ENCODE assay signal across 11 mouse cellular contexts in genomic region chr13:51911296-51911998, GRCm38 (mm10).
A peak's percentile ranks its signal among the peaks of the same experiment; 100 is the strongest.
DNase-seq lines count a peak whose midpoint lies in the region; ATAC-seq and TF ChIP-seq lines count a peak whose summit lies in the region.
"Had no signal": no experiment of that assay in that cellular context is flagged by ENCODE, and none has a peak within 500 bp of the region (broad histone marks: within the 10 kb centered on the region; RNA-seq: fewer than 3 reads in every experiment).

No protein-coding gene starts in this region.

- H3K79me2 ChIP-seq in liver, adult 2 months (ENCODE audit: control insufficient read depth, insufficient read depth, low read length), result no peaks in the 10 kb centered on the region

- H3K9me3 ChIP-seq in liver, embryonic 13.5 days (replicated peaks), result no peaks in the 10 kb centered on the region
- H3K9me3 ChIP-seq: hindbrain, embryonic 15.5 days had no signal

- intact Hi-C loops in left cerebral cortex, adult 2 months (cut with DNase I), result no loop called here

- no peak overlapping the region for H3K4me3 ChIP-seq in liver, adult 2 months (ENCODE audit: insufficient read depth, low read depth, low read length)
- no peak overlapping the region for H3K4me3 ChIP-seq in liver, embryonic 13.5 days (replicated peaks)
- no peak overlapping the region for H3K4me3 ChIP-seq in left cerebral cortex, adult 2 months
- H3K4me3 ChIP-seq: hindbrain, embryonic 15.5 days; layer of hippocampus, adult 2 months had no signal

- TF ChIP-seq POLR2A in liver, adult 2 months (IDR thresholded peaks at IDR 0.05; ENCODE audit: extremely low read depth, insufficient read depth, low read length), result no peak

- peak; percentile 86 for DNase-seq in liver, adult 2 months (ENCODE audit: extremely low read depth, low read depth, low spot score)
- DNase-seq in liver, result no peak
- no peak for DNase-seq in liver, embryonic 13.5 days
- DNase-seq in lung, postnatal 25 days (ENCODE audit: low spot score), result peak; percentile 73
- peak; percentile 63 for DNase-seq in thymus, postnatal 4 days
- no peak for DNase-seq in left cerebral cortex, adult 2 months (ENCODE audit: extremely low spot score in 1 of 2, low spot score in 2 of 2)
- DNase-seq: right cerebral cortex, postnatal 25 days had no signal

- 18% methylated on average over 17 of the region's 17 CpGs for WGBS in liver, adult 2 months
- WGBS in liver, embryonic 13.5 days (ENCODE audit: insufficient replicate concordance), result 38% methylated on average over 17 of the region's 17 CpGs

- no peak overlapping the region; the same call in 1 of the 2 replicates for H3K9ac ChIP-seq in liver, adult 2 months (ENCODE audit: low read depth, low read length)
- no peak overlapping the region for H3K9ac ChIP-seq in liver, embryonic 13.5 days
- H3K9ac ChIP-seq: hindbrain, embryonic 15.5 days had no signal

- no peaks in the 10 kb centered on the region for H3K36me3 ChIP-seq in liver, adult 2 months (ENCODE audit: control insufficient read depth, insufficient read depth, low read length)
- H3K36me3 ChIP-seq in liver, embryonic 13.5 days, result no peaks in the 10 kb centered on the region
- H3K36me3 ChIP-seq: hindbrain, embryonic 15.5 days had no signal

- TF ChIP-seq CTCF in liver, adult 2 months (IDR thresholded peaks at IDR 0.05; ENCODE audit: low read depth, low read length), result no peak
- TF ChIP-seq CTCF in left cerebral cortex, adult 2 months (IDR thresholded peaks at IDR 0.05), result no peak

- 0 out of 2 replicates have a peak overlapping the region, but pooled peaks have one; percentile 12 for H3K4me2 ChIP-seq in liver, embryonic 13.5 days
- H3K4me2 ChIP-seq: hindbrain, embryonic 15.5 days had no signal

- peaks cover 13% of the 10 kb centered on the region for H3K4me1 ChIP-seq in liver, adult 2 months (ENCODE audit: control insufficient read depth, insufficient read depth, low read length)
- peaks cover 7% of the 10 kb centered on the region; the same call in 1 of the 2 replicates for H3K4me1 ChIP-seq in liver, embryonic 13.5 days (replicated peaks)

- ATAC-seq in liver, embryonic 13.5 days (ENCODE audit: low read depth), result peak; percentile 69
- no peak for ATAC-seq in activated CD4-positive, CD25-positive, alpha-beta regulatory T cell, adult 4 months

- H3K27ac ChIP-seq in liver, adult 2 months (replicated peaks; ENCODE audit: insufficient read depth, low read depth, low read length), result peak overlapping the region; percentile 29
- H3K27ac ChIP-seq in liver, embryonic 13.5 days, result no peak overlapping the region
- no peak overlapping the region for H3K27ac ChIP-seq in left cerebral cortex, adult 2 months
- H3K27ac ChIP-seq: hindbrain, embryonic 15.5 days; layer of hippocampus, adult 2 months; macrophage had no signal

- no peaks in the 10 kb centered on the region for H3K27me3 ChIP-seq in liver, adult 2 months (ENCODE audit: control insufficient read depth, insufficient read depth, low read length)
- peaks cover 37% of the 10 kb centered on the region for H3K27me3 ChIP-seq in liver, embryonic 13.5 days

Comparison
In these comparisons a context has a peak if more than half of its experiments do, and no peak if none do; other contexts are left out.
1. DNase-seq: peak in liver, adult 2 months (single experiment), lung, postnatal 25 days (single experiment) and thymus, postnatal 4 days (single experiment); none in liver (single experiment), liver, embryonic 13.5 days (single experiment) and left cerebral cortex, adult 2 months (0 of 2).